Mouse (Mus musculus) left cerebral cortex, postnatal 36 days (tissue): ENCODE measurements around the gene Apol7e. TPM values are rescaled to one million over a fixed set of nuclear protein-coding genes. Genes with fewer than 3 reads are reported as not detected.

ENCODE experiments used
- DNase-seq, 2 experiments: peaks; one replicate each; pipeline ENCODE4 v3.0.0; 2021 to 2022; ENCODE audit warnings: low spot score in 2 of 2, mixed read lengths in 1 of 2
- intact Hi-C: fragments of 180-260 bp; cut with DNase I; formaldehyde crosslinking; loops from one replicate; pipeline ENCODE4 v1.15.1; 2025
- total RNA-seq, 2 experiments: library from RNA; stranded (reverse); gene quantifications; 2 replicates each; pipeline ENCODE4 v1.2.3; 2021

Apol7e gene
- total RNA-seq, 2 experiments from 2014 or later: not detected

DNA sequence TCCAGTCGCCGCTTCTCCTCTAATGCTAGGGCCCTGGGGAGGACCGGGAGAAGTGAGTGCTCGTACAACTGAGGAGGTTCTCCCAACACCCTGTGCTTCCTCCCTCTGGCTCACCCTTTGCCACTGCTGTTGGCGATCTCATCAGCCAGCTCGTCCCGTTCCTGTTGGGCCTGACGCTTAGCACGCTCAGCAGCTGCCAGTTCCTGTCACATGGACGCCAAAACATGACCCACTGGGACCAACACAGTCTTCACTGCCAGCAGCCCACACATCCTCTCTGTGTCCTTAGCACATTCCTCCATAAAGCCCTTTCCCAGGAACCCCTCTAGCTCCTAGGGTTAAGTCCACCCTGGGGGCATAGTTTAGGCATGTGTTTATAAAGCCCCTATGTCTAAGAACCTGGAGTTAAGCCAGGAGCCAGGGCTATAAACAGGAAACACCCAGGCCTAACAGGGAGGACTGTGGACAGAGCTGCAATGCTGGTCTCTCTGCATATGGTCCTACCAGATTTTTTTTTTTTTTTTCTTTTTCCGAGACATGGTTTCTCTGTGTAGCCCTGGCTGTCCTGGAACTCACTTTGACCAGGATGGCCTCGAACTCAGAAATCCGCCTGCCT lies 65.8 kb downstream of the Apol7e start:
- no peak for DNase-seq
- intact Hi-C loops: no loop called here

DNA sequence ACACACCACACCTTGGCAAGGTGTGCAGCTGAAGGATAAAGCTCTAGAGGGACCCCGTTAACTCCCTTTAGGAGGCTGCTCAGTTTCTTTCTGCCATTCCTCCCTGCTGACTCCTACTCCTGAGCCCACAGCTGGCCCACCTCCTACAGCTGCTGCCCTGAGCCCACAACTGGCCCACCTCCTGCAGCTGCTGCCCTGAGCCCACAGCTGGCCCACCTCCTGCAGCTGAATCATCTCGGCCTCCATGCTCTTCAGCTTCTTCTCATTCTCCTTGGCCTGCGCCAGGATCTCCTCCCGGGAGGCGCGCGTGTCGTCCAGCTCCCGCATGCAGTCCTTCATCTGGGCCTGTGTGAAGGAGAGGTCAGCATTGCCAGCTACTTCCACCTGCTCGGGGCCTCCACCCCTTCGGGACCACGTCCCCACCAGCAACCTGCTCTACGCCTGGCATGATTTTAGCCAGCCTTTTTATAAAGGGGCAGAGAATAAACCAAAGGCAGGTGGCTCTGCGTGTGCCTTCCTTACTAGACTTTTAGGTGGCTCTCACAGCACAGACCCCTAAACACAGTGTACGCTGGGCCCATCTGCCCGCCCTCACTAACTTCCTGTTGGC lies 66.9 kb downstream of the Apol7e start:
- intact Hi-C loops: no loop called here
- DNase-seq: no peak

GRCm38 (mm10) chr15:77766981-77767380 lies 68.3 kb downstream of the Apol7e start:
- no peak for DNase-seq
- intact Hi-C loops: no loop called here

Other genes starting within 250 kb of the Apol7e start
- not detected for gene Apol10a, start 221.8 kb upstream of the Apol7e start, total RNA-seq
- not detected for gene Apol11a, start 190.6 kb upstream of the Apol7e start, total RNA-seq
- not detected for gene Apol7c, start 165.5 kb upstream of the Apol7e start, total RNA-seq
- not detected for gene 1700025B11Rik, start 137.0 kb upstream of the Apol7e start, total RNA-seq
- gene Apol10b, start 102.7 kb upstream of the Apol7e start, total RNA-seq: under 1 TPM in 1 of 2 experiments, not detected in 1; 0.23 TPM
- gene Gm36245, start 99.6 kb upstream of the Apol7e start, total RNA-seq: not detected
- not detected for gene Apol11b, start 55.6 kb upstream of the Apol7e start, total RNA-seq
- under 1 TPM in 1 of 2 experiments, not detected in 1; 0.27 TPM for gene Apol9b, start 30.2 kb downstream of the Apol7e start, total RNA-seq
- 1 to 10 TPM; 4.0 TPM for gene Apol8, start 58.1 kb downstream of the Apol7e start, total RNA-seq
- gene Myh9, start 143.3 kb downstream of the Apol7e start, total RNA-seq: 10 to 100 TPM; 58.0 to 77.6 TPM
- 100 to 1,000 TPM; 125 to 150 TPM for gene Txn2, start 230.1 kb downstream of the Apol7e start, total RNA-seq